Mouse (Mus musculus) frontal cortex, postnatal 10 days (tissue): Measurements from ENCODE around the gene Ppcdc.

Experiments used
- DNase-seq, 2 experiments: peaks; one replicate each; pipeline ENCODE4 v3.0.0; 2022; ENCODE audit warnings: low spot score in 2 of 2, mixed read lengths in 1 of 2

The Ppcdc gene

DNA sequence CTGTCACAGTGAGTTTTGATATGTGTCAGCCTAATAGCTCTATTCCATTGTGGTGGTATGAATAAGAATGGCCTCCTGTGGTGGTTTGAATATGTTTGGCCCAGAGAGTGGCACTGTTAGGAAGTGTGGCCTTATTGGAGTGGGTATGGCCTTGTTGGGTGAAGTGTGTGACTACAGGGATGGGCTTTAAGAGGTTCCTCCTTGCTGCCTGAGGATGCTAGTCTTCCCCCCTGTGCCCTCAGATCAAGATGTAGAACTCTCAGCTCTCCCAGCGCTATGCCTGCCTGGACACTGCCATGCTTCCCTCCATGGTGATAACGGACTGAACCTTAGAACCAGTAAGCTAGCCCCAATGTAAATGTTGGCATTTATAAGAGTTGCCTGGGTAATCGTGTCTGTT, 78.9 kb downstream of the Ppcdc start:
- no peak for DNase-seq

DNA sequence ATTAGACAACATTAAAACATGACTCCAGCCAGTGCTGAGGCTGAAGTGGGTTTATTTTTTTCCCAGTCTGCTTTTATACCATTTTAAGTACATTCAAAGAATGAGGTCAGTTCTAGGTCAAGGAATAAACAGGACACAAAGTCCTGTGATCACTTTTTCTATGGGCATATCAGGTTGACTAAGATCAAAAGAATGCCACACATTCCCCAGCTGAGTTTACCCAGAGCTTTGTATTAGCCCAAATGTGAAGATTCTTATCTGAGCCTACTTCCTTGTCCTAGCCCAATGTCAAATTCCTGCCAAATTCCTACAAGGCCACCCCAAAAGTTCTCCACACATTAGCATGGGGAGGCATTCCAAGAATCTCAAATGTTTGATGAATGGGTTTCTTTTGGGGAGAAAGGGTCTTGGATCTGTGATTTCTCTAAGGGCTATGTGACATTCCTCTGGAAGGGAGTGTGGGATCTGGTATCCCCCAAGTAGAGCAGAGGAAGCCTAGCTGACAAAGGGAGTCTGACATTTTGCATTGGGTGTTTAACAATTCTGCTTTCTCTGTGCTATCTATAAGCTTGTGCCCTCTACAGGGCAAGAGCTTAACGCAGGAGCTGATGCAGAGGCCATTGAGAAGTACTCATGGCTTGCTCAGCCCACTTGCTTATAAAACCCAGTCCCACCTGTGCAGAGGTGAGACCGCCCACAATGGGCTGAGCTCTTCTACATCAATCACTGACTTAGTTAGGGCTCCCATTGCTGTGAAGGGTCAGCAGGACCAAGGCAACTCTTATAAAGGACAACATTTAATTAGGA, 85.3 kb downstream of the Ppcdc start:
- no peak for DNase-seq

DNA sequence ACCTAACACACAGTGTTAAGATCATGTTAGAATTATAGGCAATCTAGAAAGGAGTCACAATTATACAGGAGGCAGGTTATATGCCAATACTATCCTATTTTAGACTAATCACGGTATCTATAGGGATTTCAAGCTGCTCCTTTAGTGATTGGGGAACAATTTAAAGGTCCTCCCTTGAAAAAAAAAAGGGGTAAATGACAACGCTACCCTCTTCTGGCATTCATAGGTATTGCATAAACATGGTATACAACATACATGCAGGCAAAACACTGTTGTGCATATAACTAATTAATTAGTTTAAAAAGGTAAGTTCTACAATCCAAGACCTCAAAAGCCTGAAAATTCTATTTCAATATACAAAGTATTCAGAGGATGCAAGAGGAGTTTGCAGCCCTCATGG, 88.6 kb downstream of the Ppcdc start:
- DNase-seq, result no peak

DNA sequence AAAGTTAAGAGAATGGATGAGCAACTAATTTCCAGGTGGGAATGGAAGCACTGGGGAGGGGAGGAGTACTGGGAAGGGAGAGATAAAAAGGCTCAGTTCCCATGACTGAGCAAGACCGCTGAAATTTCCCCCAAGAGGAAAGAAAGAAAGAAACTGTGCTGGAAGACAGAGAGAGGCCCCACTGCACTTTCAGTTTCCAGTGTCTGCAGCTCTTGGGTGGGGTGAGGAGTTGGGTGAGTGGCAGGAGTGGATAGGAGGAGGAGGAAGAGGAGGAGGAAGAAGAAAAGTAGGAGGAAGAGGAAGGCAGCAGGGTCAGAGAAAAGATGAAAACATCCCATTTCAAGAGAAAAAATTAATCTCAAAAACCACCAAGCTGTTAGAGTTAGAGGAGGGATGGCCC, 94.0 kb downstream of the Ppcdc start:
- no peak for DNase-seq

DNA sequence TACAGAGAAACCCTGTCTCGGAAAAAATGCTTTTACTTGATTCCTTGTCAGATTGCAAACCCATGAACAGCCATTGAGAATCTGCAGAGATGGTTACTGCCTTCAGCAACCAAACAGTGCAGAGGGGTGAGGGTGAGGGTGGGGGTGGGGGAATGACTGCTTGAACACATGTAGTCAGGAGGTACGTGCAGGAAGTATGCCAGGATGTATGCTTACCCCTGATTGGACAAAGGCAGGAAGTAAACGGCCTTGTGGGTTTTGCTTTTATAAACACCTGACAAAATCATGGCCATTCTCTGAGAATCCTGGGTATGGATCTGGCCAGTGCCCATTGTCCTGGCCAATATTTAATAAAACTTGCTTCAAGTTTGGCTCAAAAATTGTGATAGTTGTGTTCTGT, 96.2 kb downstream of the Ppcdc start:
- DNase-seq, result no peak

DNA sequence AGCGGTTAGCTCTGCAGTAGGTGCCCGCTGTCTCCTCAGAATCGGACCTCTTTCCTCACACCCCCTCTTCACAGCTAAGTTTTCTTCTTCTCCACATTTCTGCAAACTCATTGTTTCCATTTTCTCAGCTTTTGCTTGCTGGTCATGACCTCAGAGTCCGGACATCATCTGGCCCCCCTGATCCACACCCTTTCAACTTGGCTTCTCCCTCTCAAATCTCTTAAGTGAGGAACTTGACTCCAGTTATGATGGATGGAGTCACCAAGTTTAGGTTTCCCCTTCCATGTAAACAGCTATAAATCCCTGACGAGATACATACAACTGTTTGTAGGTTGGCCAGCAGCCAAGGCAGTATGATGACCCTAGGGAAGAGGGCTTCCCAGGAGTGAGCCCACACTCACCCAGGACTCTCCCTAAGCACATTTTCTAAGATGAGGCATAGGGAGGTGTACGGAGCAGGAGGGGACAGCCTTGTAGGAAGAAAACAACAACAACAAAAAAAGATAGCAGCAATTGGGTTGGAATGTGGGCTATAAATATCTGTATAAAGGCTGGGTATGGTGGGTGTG, 96.9 kb downstream of the Ppcdc start:
- no peak for DNase-seq

DNA sequence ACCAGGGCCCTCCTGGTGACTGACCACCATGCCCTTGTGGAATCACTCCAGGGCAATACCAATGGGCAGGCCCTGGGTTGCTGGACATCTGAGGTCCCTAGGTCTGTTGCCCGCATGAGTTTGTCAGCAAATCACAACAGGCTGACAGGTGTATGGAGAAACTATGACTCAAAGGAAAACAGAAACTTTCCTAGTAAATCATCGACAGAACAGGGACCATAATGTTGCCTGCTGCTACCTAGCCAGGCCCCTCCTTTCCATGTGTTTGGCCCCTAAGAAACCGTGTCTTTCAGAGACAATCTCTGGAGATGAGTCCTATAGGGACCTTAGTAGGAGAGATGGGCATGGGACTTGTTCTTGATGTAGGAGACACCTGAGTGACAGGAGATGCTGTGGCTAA, 97.7 kb downstream of the Ppcdc start:
- no peak for DNase-seq

DNA sequence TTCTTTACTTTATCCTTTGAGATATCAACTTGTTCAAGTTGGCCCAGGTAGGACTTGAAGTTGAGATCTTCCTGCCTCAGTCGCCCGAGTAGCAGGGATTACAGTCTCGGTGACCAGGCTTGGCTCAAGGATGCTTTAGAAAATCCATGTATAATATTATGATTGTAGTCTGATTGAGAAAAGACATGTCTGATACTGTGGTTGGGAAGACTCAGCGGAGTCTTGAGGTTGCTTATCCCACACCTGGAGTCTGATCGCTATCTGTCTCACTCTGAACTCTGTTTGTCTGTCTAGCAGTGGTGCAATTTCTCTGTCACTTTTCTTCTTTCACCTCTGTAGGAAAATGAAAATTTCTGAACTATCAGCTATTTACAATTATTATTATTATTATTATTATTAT, 99.6 kb downstream of the Ppcdc start:
- no peak for DNase-seq

DNA sequence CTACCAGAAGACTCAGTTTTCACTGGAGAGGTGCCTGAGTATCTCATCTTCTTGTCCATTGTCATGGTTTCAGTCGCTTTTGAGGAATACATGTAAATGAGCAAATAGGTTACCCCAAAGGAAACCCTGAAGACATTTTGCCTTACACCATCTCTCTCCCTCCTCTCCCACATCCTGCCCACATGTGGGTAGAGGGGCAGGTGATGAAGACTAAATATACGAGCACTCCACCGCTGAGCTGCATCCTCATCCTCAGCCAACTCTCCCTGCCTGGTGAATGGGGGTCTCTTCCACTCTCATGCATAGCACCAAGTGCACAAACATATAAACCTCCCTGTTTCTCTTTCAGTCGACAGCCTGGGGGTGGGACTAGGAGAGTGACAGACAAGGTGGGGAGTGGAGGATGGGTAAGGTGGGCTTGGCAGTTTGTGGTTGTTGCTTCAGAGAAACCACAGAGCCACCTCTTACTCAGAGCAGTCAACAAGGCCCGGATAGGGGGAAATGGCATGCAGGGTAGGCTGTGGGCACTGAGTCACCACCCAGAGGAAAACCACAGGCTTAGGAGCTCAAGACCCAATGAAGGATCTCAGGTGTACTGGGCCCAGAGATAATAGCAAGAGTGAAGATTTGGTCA, 100.2 kb downstream of the Ppcdc start:
- DNase-seq, result no peak

DNA sequence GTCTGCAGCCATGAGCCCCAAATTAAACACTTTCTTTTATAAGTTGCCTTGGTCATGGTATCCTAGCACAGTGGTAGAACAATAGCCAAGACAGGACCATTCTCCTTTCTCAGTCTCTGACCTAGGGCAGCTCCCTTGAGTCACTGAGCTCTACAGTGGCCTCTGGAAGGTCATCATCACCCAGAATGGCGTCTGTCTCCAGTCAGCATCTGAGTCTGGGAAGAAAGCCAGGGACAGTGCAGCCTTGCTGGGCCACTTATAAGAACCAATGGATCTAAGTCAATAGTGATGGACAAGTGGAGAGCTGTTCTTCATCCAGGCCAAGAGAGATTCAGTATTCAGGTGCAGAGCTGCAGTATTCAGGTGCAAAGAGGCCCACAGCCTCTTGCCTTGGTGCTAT, 101.2 kb downstream of the Ppcdc start:
- no peak for DNase-seq
